Mouse (Mus musculus) midbrain, embryonic 12.5 days (tissue): ENCODE data around the gene Kcnj9. TPM values are rescaled to one million over a fixed set of nuclear protein-coding genes. Genes with fewer than 3 reads are reported as not detected.

Experiments
- ATAC-seq: fragments of 200-750 bp; cut with Nextera tagmentation; 2 replicates; pipeline ENCODE4 v1.8.0; 2017; ENCODE audit warnings: low read depth, moderate TSS enrichment, moderate library complexity; ENCODE audit not compliant: low FRiP score
- H3K27ac ChIP-seq: fragments of 300-500 bp; sonication (generic); replicated peaks from 2 replicates; pipeline ENCODE4 v1.5.1; 2016; ENCODE audit warnings: mild to moderate bottlenecking
- H3K27me3 ChIP-seq: fragments of 300-500 bp; sonication (generic); 2 replicates; pipeline ENCODE4 v1.6.1; 2016; ENCODE audit warnings: mild to moderate bottlenecking
- H3K36me3 ChIP-seq: fragments of 300-500 bp; sonication (generic); 2 replicates; pipeline ENCODE4 v1.6.1; 2016
- H3K4me1 ChIP-seq: fragments of 300-500 bp; sonication (generic); 2 replicates; pipeline ENCODE4 v1.6.1; 2016
- H3K4me2 ChIP-seq: fragments of 300-500 bp; sonication (generic); replicated peaks from 2 replicates; pipeline ENCODE4 v1.6.1; 2016; ENCODE audit warnings: mild to moderate bottlenecking, moderate library complexity
- H3K4me3 ChIP-seq: fragments of 300-500 bp; sonication (generic); 2 replicates; pipeline ENCODE4 v1.5.1; 2016; ENCODE audit warnings: mild to moderate bottlenecking
- H3K9ac ChIP-seq: fragments of 300-500 bp; sonication (generic); replicated peaks from 2 replicates; pipeline ENCODE4 v1.6.1; 2016; ENCODE audit warnings: mild to moderate bottlenecking, moderate library complexity
- H3K9me3 ChIP-seq: fragments of 300-500 bp; sonication (generic); 2 replicates; pipeline ENCODE4 v1.6.1; 2016; ENCODE audit warnings: mild to moderate bottlenecking
- WGBS: fragments of 180-500 bp; shearing (Covaris S2); methylation state at CpG from one replicate; pipeline ENCODE4 v1.1.7; 2016; 5-methylcytosine and 5-hydroxymethylcytosine counted together
- polyA plus RNA-seq: library from polyadenylated mRNA; unstranded; fragments of >200 nt; fragmentation: Nextera tagmentation; extraction: Ambion mirVana; gene quantifications from 2 replicates; pipeline ENCODE4 v1.2.1, GENCODE M21; 2016

The Kcnj9 gene
- 1.7 and 2.7 TPM in 2 replicates for polyA plus RNA-seq

DNA sequence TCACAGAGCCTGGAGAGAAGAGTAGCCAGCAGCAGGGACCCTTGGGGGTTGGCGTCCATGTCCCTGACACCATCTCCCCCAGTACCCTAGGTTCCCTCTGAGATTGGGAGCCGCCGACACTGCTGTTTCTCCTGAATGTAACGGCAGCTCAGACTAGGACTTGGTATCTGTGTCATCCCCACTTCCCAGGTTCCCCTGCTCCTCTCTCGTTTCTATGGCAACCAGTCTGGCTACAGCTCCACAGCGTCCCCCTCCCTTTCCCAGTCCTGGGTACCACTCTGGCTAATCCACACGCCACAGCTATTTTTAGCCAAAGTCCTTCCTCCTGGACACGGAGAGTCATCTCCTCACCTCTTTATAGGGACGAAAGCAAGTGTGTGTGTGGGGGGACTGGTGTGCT is at the start of gene Kcnj9:
Gene Kcnj9 (minus strand): TSS at position 188 of the 400 bp plus-strand sequence.
- peak; percentile 81 for ATAC-seq
- Histone ChIP-seq H3K9me3 (no peaks in the 10 kb centered on the region), H3K4me2 (peak within 1 kb of the TSS; percentile 47), H3K27me3 (peaks cover 59% of the 10 kb centered on the region), H3K4me1 (peaks cover 23% of the 10 kb centered on the region), H3K27ac (peak within 1 kb of the TSS; percentile 46), H3K36me3 (no peaks in the 10 kb centered on the region), H3K9ac (peak within 1 kb of the TSS; percentile 44), H3K4me3 (peak within 1 kb of the TSS; percentile 27)
- 19% methylated on average over 9 of the region's 9 CpGs for WGBS

DNA sequence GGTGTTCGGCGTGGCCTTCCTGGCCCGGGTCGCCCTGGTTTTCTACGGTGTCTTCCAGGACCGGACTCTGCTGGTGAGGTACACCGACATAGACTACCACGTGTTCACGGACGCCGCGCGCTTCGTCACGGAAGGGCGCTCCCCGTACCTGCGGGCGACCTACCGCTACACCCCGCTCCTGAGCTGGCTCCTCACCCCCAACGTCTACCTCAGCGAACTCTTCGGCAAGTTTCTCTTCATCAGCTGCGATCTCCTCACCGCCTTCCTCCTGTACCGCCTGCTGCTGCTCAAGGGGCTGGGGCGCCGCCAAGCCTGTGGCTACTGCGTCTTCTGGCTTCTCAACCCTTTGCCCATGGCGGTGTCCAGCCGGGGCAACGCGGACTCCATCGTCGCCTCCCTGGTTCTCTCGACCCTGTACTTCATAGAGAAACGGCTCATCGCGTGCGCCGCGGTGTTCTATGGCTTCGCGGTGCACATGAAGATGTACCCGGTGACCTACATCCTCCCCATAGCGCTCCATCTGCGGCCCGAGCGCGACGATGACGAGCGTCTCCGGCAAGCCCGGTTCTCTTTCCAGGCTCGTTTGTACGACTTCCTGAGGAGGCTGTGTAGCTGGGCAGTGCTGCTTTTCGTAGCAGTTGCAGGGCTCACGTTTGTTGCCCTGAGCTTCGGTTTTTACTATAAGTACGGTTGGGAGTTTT is 47.8 kb upstream of the Kcnj9 start:
- H3K36me3 ChIP-seq = peaks cover 18% of the 10 kb centered on the region
- H3K4me2 ChIP-seq = peak overlapping the region; percentile 99
- H3K4me1 ChIP-seq = peaks cover 24% of the 10 kb centered on the region
- 3% methylated on average over 61 of the region's 62 CpGs for WGBS
- H3K27ac ChIP-seq = peak overlapping the region; percentile 49; the same call in 1 of the 2 replicates
- ATAC-seq = no peak
- peak overlapping the region; percentile 80 for H3K4me3 ChIP-seq
- peak overlapping the region; percentile 80 for H3K9ac ChIP-seq
- no peaks in the 10 kb centered on the region for H3K9me3 ChIP-seq
- no peaks in the 10 kb centered on the region for H3K27me3 ChIP-seq

DNA sequence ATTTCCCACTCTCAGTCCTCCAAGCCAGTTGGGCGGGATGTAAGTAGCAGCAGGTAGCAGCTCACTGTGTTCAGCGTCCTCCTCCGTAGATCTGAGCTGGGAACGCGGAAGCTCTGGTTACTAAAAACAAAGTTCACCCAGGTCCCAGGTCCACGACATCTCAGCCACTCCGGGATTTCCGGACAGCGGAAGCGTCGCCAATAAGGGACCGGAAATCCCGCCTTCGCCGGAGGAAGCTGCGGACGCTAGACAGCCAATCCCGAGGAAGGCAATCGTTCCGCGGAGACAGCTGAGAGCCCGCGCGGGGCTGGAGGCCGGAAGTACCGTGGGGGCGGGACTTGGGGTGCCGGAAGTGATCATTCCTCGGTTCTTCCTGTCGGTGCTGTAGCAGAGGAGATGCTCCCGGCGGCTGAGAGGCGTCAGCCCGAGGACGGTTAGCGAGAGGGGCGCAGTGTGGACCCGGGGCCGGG is 47.1 kb upstream of the Kcnj9 start, which contains the start of gene Pigm:
Gene Pigm (plus strand): TSS at position 349 of the 470 bp plus-strand sequence.
- no peaks in the 10 kb centered on the region for H3K9me3 ChIP-seq
- H3K4me3 ChIP-seq = peak within 1 kb of the TSS; percentile 80
- peaks cover 24% of the 10 kb centered on the region for H3K4me1 ChIP-seq
- peak; percentile 99 for ATAC-seq
- peak within 1 kb of the TSS; percentile 80 for H3K9ac ChIP-seq
- H3K4me2 ChIP-seq = peak within 1 kb of the TSS; percentile 99
- peaks cover 12% of the 10 kb centered on the region for H3K36me3 ChIP-seq
- no peaks in the 10 kb centered on the region for H3K27me3 ChIP-seq
- under 1% methylated on average over 39 of the region's 39 CpGs for WGBS
- H3K27ac ChIP-seq = peak within 1 kb of the TSS; percentile 61

DNA sequence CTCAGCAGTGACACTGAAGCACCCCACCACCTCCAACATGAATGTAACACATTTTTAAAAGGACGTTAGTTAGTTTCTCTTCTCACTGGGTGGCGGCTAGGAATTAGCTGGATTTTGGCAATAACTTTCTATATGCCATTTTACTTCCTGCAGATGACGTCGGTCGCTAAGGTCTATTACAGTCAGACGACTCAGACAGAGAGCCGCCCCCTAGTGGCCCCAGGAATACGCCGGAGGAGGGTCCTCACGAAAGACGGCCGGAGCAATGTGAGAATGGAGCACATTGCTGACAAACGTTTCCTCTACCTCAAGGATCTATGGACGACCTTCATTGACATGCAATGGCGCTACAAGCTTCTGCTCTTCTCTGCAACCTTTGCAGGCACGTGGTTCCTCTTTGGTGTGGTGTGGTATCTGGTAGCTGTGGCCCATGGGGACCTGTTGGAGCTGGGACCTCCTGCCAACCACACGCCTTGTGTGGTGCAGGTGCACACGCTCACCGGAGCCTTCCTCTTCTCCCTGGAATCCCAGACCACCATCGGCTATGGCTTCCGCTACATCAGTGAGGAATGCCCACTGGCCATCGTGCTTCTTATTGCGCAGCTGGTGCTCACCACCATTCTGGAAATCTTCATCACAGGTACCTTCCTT is 39.8 kb upstream of the Kcnj9 start:
- Histone ChIP-seq H3K4me1 (peaks cover 7% of the 10 kb centered on the region; the same call in 1 of the 2 replicates), H3K9me3 (no peaks in the 10 kb centered on the region), H3K27ac (no peak overlapping the region), H3K4me2 (0 out of 2 replicates have a peak overlapping the region, but pooled peaks have one; percentile 19), H3K4me3 (no peak overlapping the region), H3K27me3 (peaks cover 20% of the 10 kb centered on the region), H3K36me3 (no peaks in the 10 kb centered on the region), H3K9ac (0 out of 2 replicates have a peak overlapping the region, but pooled peaks have one; percentile 20)
- 30% methylated on average over 23 of the region's 23 CpGs for WGBS
- peak; percentile 32; the same call in 1 of the 2 replicates for ATAC-seq

DNA sequence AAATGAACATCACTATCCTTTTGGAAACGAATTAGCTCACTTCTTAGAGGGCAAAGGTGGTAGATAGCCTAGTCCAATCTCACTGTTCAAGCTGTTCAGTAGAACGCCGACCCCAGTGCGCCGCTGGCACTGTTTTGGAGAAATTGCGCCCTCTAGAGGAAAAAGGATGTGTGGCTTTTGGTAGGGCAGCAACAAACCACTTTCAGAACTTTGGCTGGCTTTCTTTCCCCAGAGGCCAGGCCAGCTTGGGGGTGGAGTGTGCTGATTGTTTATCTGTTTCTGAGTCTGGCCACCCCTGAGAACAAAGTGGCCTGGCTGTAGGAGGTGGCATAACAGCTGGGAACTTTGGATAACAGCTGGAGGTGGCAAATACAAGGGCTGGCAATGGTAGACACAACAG is 35.6 kb upstream of the Kcnj9 start:
- no peak overlapping the region for H3K27ac ChIP-seq
- peaks cover 7% of the 10 kb centered on the region; the same call in 1 of the 2 replicates for H3K4me1 ChIP-seq
- no peak overlapping the region for H3K9ac ChIP-seq
- no peak overlapping the region for H3K4me2 ChIP-seq
- 9% methylated on average over 6 of the region's 6 CpGs for WGBS
- no peaks in the 10 kb centered on the region for H3K9me3 ChIP-seq
- no peaks in the 10 kb centered on the region for H3K36me3 ChIP-seq
- no peak overlapping the region for H3K4me3 ChIP-seq
- no peak; the same call in 1 of the 2 replicates for ATAC-seq
- H3K27me3 ChIP-seq = peaks cover 18% of the 10 kb centered on the region

DNA sequence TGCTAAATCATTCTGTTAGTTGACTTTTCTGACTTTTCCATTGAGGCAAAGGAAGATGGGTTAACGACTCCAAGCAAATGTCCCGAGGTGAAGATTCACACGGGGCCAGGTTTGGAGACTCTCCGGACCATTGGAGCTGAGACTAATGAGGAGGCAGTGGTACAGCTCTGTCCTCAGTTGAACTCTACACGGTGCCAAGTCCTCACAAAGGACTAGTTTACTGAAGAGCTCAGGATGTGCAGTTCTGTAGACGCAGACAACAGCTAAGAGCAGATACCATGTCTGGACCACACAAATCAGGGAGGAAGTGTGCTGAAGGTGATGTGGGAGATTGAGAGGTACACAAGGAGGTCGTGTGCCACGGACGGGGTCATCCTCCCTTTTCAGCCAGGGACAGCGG is 29.2 kb upstream of the Kcnj9 start:
- Histone ChIP-seq H3K36me3 (no peaks in the 10 kb centered on the region), H3K4me1 (peaks cover 35% of the 10 kb centered on the region), H3K4me2 (no peak overlapping the region), H3K9me3 (no peaks in the 10 kb centered on the region), H3K9ac (no peak overlapping the region), H3K27ac (no peak overlapping the region), H3K27me3 (peaks cover 11% of the 10 kb centered on the region), H3K4me3 (no peak overlapping the region)
- WGBS = 65% methylated on average over 10 of the region's 10 CpGs
- ATAC-seq = no peak

DNA sequence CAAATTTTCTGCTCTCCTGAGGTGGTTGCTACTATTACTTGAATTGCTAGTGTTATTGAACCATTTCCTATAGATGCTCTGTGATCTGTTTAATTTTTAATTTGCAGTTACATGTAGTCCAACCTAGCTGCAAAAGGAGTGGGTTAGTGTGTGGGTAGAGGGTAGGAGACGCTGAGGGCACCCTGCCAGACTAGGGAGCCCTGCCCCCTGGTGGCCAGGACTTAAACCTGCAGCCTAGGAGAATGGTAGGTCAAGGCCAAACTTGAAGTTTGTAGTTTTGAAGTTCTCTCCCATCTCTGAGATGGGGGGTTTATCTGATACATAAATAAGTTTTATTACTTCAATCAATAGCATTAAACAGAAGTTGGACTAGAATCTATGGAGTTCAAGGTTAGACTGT is 28.4 kb upstream of the Kcnj9 start:
- H3K27me3 ChIP-seq = peaks cover 15% of the 10 kb centered on the region
- H3K36me3 ChIP-seq = no peaks in the 10 kb centered on the region
- no peak overlapping the region for H3K9ac ChIP-seq
- H3K4me3 ChIP-seq = no peak overlapping the region
- peaks cover 40% of the 10 kb centered on the region for H3K4me1 ChIP-seq
- WGBS = 11% methylated on average over 1 of the region's 1 CpGs
- H3K27ac ChIP-seq = no peak overlapping the region
- ATAC-seq = no peak
- no peak overlapping the region for H3K4me2 ChIP-seq
- H3K9me3 ChIP-seq = no peaks in the 10 kb centered on the region

DNA sequence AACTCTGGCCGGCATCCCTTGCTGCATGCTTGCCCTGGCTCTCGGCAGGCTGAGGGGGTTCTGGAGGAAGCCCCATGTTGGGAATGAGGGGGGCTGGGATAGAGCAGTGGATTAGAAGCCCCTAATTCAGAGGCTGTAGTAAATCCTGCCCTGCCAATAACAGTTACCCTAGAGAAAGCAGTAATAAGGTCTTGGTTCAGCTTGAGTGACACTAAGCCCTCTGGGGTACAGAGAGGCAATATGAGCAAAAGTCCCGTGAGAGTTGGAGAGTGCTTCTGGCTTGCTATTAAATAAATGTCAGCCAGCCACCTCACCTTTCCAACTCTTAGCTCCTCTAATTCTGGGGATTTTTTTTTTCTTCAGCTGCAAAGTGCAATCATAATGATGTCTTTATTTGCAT is 26.2 kb upstream of the Kcnj9 start:
- Histone ChIP-seq H3K4me3 (no peak overlapping the region), H3K4me1 (peaks cover 59% of the 10 kb centered on the region), H3K9me3 (no peaks in the 10 kb centered on the region), H3K9ac (no peak overlapping the region; the same call in 1 of the 2 replicates), H3K36me3 (no peaks in the 10 kb centered on the region), H3K27ac (peak overlapping the region; percentile 76), H3K4me2 (no peak overlapping the region), H3K27me3 (peaks cover 16% of the 10 kb centered on the region)
- WGBS = 17% methylated on average over 3 of the region's 3 CpGs
- no peak; the same call in 1 of the 2 replicates for ATAC-seq

DNA sequence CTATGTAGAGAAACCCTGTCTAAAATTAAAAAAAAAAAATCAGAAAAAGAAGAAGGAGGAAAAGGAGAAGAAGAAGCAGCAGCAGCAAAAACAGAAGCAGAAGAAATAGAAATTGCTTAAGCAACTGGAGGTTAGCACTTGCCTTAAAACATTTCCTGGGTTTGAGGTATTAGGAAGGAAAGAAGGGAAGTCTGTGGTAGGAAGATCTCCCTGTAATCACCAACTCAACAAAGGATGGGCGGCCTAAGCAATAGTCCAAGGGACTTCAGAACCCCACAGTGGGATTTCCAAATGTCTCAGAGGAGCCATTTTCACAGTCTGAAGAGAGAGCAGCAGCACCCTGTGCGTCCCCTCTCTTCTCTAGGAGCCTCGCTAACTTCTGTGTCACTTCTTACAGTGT is 23.3 kb upstream of the Kcnj9 start:
- Histone ChIP-seq H3K27me3 (peaks cover 16% of the 10 kb centered on the region), H3K27ac (no peak overlapping the region)
- 90% methylated on average over 3 of the region's 3 CpGs for WGBS

DNA sequence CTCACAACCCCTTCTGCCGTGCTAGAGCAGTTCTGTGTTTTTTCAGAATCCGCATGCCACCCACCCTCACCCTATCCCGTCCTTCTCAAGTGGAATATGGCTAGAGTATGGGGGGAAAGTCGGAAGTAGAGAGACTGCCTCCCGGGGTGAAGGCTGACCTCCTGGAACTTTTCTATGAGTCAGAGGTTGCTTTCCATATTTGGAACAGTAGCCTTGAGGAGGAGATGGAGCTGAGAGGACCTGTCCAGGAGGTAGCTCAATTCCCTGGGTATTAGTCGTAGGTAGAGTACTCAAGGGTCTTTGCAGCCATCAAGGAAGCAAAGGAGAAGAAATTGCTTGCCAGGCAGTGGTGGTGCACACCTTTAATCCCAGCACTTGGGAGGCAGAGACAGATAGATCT is 22.9 kb upstream of the Kcnj9 start:
- no peak overlapping the region for H3K4me3 ChIP-seq
- H3K36me3 ChIP-seq = no peaks in the 10 kb centered on the region
- H3K9ac ChIP-seq = no peak overlapping the region
- WGBS = 81% methylated on average over 6 of the region's 6 CpGs
- peaks cover 67% of the 10 kb centered on the region for H3K4me1 ChIP-seq
- H3K9me3 ChIP-seq = no peaks in the 10 kb centered on the region
- H3K27me3 ChIP-seq = peaks cover 11% of the 10 kb centered on the region
- no peak overlapping the region for H3K27ac ChIP-seq
- ATAC-seq = no peak
- H3K4me2 ChIP-seq = no peak overlapping the region

More for the DNA sequence above, 23.3 kb upstream of the Kcnj9 start:
- no peaks in the 10 kb centered on the region for H3K9me3 ChIP-seq
- H3K36me3 ChIP-seq = no peaks in the 10 kb centered on the region
- no peak overlapping the region for H3K9ac ChIP-seq
- H3K4me2 ChIP-seq = no peak overlapping the region
- ATAC-seq = no peak
- H3K4me1 ChIP-seq = peaks cover 67% of the 10 kb centered on the region
- no peak overlapping the region for H3K4me3 ChIP-seq

DNA sequence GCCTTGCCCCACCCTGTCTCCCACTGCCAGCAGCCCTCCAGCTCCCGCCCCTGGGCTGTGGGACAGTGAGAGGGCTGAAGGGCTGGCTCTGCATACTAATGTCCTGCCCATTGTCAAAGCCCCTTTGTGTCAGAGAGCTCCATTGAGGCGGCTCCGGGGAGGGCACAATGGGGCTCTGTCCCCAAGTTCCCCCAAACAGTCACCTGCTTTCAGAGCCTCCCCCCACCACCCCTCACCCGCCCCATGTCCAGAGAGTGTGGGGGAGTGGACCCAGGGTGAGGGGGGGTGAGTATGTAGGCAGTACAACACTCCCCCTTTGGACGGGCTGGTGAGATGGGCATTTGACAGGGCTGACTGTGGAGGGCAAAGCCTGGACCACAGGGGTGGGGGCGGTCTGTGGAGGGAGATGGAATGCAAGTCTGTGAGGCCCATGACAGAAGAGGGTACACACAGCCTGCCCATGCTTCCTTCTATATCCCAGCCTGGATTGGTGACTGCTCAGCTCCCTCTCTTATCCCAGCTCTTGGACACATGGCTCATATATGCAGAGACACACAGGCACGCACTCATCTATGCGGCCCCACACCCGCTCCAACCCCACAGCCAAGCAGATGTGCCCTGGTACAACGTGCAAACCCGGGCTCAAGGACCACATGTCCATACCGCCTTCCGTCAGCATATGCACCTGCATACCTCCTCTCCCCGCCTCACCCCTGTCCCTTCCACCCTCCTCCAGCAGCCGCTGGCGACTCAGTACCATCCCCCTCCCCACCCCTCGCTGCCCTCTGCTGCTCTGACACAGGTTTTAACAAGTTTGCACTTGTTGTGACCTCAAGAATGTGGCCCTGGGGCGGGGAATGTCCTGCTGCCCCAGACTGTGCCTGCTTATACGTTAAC is 21.0 kb upstream of the Kcnj9 start:
- H3K4me2 ChIP-seq = peak overlapping the region; percentile 38
- no peaks in the 10 kb centered on the region for H3K36me3 ChIP-seq
- peak overlapping the region; percentile 45 for H3K9ac ChIP-seq
- H3K9me3 ChIP-seq = no peaks in the 10 kb centered on the region
- H3K4me1 ChIP-seq = peaks cover 55% of the 10 kb centered on the region
- peak overlapping the region; percentile 94 for H3K27ac ChIP-seq
- 6% methylated on average over 19 of the region's 19 CpGs for WGBS
- ATAC-seq = peak; percentile 98
- H3K4me3 ChIP-seq = 0 out of 2 replicates have a peak overlapping the region, but pooled peaks have one; percentile 1
- peaks cover 10% of the 10 kb centered on the region for H3K27me3 ChIP-seq
